Mouse (Mus musculus) E14TG2a.4 (cell line): Measurements from ENCODE around the gene Snx32.

ENCODE experiments used
- CTCF ChIP-seq: conservative IDR thresholded peaks from 2 replicates; pipeline ENCODE4 v1.5.1; 2014; ENCODE audit warnings: low read length
- POU5F1 ChIP-seq: IDR thresholded peaks from 2 replicates; pipeline ENCODE4 v1.6.1; 2014; ENCODE audit warnings: low read length, borderline replicate concordance

GRCm38 (mm10) chr19:5516906-5517505, 6.7 kb upstream of the Snx32 start:
- no peak; the same call in 1 of the 2 replicates for TF ChIP-seq CTCF
- TF ChIP-seq POU5F1 = no peak
